Mouse (Mus musculus) left cerebral cortex, postnatal 25 days (tissue): ENCODE measurements around the gene Fdxr. TPM values are rescaled to one million over a fixed set of nuclear protein-coding genes. Genes with fewer than 3 reads are reported as not detected.

Experiments
- DNase-seq, 2 experiments: peaks; one replicate each; pipeline ENCODE4 v3.0.0; 2022; ENCODE audit warnings: low spot score in 2 of 2, mixed read lengths in 1 of 2
- intact Hi-C: fragments of 180-260 bp; cut with DNase I; formaldehyde crosslinking; loops from one replicate; pipeline ENCODE4 v1.15.1; 2025
- total RNA-seq, 2 experiments: library from RNA; stranded (reverse); gene quantifications; 2 replicates each; pipeline ENCODE4 v1.2.3; 2021

Fdxr gene
- 10 to 100 TPM; 14.5 to 17.4 TPM for total RNA-seq

DNA sequence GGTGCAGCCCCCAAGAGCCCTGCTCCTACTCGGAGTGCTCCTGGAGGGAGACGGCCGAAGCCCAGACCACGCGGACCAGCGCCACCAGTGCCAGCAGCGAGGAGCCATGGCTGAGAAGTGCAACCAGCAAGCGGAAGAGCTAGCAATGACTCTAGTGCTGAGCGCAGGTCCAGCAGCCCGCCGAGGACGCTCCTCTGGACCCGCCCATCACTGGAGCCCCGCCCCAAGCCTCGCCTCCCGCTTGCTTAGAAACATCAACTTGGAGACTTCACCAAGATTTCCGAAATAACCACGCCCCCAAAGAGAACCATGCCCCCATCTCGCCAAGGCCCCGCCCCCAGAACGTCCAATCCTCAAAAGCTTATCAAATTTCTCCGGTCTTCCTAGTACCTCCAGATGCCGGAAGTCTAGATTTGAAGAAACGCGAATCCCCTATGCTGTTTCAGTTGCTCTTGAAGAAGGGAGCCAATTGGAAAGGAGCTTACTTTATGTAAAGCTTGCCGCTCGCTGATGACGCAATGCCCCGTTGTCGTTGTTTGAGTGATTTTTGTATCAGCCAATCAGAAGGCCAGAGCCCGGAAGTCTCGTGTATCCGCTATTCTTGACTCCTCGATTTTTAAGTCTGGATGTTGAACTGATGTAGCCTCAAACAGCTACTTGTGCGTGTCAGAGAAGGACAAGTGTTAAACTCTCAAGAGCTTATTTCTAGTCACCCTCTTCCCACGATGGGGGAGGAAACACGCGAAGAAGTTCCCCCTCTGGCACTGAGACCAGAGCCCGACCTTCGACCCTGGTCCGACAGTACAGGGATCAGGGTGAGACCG, at the start of gene Fdxr:
Gene Fdxr (minus strand): TSS at position 271 of the 824 bp plus-strand sequence.
- intact Hi-C loops = no loop called here

DNA sequence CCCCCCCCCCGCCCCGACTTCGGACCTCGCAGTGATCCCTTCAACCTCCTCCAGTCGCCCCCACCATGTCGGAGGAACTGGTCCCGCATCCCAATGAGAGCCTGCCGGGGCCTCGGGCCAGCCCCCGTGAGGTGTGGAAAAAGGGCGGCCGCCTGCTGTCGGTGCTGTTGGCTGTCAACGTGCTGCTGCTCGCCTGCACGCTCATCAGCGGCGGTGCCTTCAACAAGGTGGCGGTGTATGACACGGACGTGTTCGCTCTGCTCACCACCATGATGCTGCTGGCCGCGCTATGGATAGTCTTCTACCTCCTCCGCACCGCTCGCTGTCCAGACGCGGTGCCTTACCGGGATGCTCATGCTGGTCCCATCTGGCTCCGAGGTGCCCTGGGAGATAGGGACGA, 46.5 kb upstream of the Fdxr start:
- intact Hi-C loops = no loop called here
- DNase-seq = no peak

More for the DNA sequence above, at the start of gene Fdxr:
- DNase-seq = peak; percentile 97 to 100

DNA sequence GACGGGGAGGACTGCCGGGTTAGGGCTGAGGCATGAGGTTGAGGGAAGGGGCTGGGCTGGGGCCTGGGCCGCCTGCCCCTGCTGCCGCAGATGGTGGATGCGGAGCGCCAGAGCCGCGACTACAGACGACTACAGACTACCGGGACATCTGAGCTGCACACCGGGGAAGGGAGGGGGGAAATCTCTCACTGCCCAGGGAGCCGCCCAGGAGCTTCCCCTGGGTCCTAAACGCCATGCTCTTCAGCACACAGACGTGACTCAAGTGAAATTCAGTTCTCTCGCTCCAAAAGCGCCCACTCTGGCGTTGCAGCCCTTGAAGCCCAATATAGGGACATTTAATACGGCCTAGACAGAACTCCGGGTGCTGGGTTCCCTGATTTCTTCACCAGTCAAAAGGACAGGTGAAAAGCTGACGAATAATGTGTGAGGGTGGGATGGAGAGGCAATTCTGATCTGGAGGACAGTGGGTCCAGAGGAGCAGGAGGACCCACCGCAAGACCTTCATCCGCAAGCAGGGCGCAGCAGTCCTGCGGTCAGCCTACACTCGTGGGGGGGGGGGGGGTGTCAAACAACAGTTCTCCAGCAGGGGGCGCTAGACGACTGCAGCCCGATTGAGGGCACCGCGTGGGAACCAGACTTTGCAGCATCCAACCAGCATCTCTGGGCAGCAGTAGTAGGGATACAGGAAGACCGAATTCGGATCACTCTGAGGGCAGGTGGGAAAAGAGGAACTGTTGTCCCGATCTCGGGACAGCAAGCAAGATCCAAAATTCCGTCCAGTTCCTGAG, 45.2 kb upstream of the Fdxr start, which contains the start of gene Ush1g:
Gene Ush1g (minus strand): TSS at position 136 of the 788 bp plus-strand sequence.
- intact Hi-C loops = loop anchor here (1.0 kb wide), 1 partner anchor 32 kb away; no protein-coding TSS in a partner anchor
- peak in 1 of 2 experiments; percentile 46 for DNase-seq

DNA sequence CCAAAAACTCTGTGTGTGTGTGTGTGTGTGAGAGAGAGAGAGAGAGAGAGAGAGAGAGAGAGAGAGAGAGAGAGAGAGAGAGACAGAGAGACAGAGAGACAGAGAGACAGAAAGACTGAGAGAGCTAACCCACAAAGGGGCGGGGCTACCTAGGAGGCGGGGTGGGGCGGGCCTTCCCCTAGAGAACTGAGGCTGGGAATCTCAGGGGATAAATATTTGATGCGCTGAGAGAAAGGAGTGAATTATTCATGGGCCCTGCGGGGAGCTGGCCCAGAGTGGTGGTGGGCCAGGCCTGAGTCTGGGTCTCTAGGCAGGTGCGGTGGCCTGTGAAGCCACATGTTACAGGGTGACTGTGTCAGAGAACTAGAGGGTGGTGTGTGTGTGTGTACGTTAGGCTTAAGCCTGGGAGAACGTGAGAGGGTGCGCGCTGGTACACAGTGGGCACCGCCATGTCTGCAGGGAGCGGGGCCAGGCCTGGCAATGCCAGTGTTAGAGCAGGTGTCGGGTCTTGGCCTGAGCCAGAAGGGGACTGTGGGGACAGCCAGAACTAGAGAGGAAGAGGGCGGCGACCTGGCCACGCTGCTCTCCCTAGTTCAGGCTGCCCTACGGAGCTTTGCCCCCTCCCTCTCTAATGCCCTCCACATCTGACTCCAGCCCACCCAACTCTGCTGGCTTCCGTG, 43.0 kb upstream of the Fdxr start:
- intact Hi-C loops = no loop called here
- no peak for DNase-seq

DNA sequence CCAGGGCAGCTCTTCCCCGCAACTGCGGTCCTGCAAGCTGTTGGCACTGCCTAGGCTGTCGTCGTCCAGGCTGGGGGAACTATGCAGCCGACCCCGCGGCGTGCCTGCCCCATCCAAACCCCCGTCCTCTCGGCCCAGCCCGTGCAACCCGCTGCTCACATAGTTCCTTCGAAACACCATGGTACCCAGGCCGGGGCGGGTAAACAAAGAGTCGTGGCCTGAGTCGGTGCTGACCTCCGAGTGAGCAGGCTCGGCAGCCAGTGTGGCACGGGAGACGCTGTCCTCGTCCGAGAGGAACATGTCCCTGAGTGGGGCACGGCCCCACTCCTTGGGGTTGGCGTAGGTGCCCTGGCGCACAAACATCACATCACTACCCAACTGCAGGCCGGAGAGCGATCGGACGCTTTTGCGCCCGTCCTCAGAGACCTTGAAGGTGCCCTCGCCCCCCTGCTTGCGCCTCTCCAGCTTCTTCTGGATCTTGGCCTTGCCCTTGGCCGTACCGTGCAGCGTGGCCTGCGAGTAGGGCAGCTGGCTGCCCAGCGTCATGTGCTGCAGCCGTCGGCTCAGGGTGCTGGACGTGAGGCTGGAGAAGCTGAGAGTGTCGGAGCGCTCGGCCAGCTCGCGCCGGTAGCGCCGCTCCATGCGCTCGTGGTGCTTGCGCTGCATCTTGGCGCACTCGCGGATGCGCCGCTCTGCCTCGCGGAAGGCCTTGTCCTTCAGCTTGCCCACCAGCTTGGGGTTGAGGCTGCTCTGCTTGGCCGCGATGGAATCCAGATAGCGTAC, 41.6 kb upstream of the Fdxr start:
- no peak for DNase-seq
- intact Hi-C loops = no loop called here

DNA sequence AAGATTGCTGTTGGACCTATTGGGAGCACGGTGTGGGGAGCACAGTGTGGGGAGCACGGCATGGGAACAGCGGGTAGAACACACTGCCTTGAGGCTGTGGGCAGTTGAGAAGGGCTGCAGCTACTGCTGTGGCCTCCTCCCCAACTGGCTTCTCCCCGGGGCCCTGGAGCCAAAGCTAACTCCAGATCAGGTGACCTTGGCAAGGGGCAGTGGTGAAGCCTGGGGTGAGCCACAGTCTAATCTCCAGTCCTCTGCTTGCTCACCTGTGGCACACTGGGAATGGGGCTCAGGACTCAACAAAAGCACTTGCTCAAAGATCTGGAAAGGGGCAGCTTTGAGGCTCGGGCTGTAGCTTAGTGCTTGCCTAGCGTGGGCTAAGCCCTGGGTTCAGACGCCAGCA, 40.4 kb upstream of the Fdxr start:
- intact Hi-C loops = no loop called here
- no peak for DNase-seq

DNA sequence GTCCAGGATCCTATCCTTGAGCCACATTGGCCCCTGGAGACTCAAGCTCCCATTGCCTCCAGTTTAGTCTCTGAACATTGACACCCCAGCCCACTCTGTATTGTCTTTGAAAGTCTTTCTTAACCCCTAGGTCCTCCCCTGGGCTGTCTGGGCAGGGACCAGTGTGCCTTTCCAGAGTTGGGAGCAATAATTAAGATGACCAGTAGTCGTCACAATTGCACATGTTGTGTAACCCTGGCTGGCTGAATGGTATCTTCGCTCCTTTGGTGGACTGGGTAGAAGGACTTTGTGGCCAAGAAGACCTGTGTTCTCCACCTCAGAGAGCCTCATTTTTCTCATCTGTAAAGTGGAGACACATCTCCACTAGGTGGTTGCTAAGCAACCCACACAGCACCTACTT, 37.4 kb upstream of the Fdxr start:
- intact Hi-C loops = no loop called here
- DNase-seq = no peak

DNA sequence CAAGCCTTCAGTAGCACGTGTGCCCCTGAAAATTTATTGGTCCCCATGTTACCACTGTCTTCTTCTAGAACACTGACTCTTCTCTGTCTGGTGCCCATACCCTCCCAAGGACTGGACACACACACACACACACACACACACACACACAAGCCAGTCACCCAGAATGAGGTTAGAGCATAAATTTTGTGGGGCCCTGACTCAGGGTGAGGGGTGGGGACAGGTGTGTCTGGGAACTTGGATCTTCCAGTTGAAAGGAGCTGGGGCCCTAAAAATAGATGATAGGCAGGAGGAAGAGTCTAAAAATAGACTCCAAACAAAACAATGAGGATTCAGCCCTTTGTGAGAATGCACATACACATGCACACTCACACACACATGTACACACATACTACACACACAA, 31.9 kb upstream of the Fdxr start:
- intact Hi-C loops = no loop called here

DNA sequence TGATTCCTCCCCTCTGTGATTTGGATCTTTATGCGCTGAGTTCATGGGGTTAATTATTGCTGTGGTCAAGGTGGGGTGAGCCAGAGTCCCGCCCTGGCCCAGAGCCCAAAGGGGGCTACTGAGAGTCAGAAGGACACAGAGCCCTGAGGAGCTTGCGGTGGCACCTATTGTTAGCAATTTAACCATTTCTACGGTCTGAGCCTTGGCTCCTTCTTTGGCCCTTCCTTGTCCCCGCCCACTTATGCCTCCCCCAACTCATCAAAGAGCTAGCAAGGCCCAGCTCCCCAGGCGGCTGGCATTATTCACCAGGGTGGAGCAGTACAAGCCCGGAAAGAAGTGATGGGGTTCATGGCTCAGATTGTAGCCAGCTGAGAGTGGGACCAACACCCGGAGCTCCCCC, 30.0 kb upstream of the Fdxr start, which contains the start of gene Otop2:
Gene Otop2 (plus strand): TSS at position 301 of the 400 bp plus-strand sequence.
- intact Hi-C loops = no loop called here
- DNase-seq = no peak

More for the DNA sequence above, 31.9 kb upstream of the Fdxr start:
- DNase-seq = no peak

DNA sequence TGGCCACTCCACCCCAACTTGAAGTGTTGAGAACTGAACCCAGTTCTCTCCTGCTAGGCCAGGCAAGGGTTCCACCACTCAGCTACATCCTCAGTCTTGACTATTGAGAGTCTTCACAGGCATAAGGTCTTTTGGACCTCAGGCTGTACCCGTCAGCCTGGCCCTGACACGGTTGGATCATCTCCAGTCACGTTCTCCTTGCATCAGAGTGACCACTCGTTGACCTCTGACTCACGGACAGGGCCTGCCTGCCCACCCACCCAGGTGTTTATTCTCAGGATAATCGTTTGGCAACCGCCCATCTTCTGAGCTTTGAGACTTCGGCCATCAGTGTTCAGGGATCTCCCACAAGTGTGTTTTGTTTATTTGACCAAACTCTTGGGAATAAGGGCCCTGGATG, 26.3 kb upstream of the Fdxr start:
- DNase-seq = no peak
- intact Hi-C loops = no loop called here

DNA sequence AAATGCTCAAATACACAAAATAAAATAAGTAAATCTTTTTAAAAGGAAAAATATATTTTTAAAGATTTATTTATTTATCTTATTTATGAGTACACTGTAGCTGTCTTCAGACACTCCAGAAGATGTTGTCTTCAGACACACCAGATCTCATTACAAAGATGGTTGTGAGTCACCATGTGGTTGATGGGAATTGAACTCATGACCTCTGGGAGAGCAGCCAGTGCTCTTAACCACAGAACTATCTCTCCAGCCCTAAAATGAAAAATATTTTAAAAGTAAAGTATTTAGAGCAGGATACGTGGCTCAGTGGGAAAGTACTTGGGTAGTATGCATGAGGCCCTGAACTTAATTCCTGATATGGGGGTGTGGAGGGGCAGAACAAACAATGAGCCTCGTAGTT, 24.5 kb upstream of the Fdxr start:
- intact Hi-C loops = no loop called here

DNA sequence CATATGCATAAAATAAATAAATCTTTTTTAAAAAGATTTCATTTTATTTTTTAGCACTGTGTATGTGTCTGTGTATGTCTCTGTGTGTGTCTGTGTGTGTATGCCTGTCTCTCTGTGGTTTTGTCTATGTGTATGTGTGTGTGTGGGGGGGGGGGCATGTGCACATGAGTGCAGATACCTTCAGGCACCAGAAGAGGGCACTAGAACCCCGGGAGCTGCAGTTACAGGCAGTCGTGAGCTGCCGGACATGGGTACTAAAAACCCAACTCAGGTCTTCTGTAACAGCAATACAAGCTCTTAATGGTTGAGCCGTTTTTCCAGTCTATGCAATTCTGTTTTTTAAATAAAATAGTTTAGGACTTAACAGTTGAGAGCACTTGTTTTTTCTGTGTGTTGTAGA, 23.9 kb upstream of the Fdxr start:
- intact Hi-C loops = no loop called here

More for the DNA sequence above, 24.5 kb upstream of the Fdxr start:
- DNase-seq = no peak

DNA sequence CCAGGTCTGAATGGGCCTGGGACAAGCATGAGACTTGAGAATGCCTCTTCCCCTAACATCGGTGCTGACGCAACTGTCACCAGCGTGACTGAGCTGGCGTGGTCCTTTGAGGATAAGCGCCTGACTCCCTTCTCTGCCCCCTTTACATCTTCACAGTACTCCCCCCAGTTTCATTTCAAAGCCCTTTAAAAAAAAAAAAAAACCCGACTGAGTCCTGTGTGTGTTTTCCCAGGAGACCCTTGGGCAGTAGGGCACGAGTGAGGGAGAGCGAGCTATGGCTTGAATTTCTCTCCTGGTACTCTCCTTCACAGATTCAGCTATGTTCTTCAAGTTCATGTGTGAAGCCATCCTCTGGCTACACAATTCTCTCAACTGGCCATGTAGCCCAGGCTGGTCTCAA, 21.3 kb upstream of the Fdxr start:
- intact Hi-C loops = no loop called here

More for the DNA sequence above, 23.9 kb upstream of the Fdxr start:
- DNase-seq = no peak

DNA sequence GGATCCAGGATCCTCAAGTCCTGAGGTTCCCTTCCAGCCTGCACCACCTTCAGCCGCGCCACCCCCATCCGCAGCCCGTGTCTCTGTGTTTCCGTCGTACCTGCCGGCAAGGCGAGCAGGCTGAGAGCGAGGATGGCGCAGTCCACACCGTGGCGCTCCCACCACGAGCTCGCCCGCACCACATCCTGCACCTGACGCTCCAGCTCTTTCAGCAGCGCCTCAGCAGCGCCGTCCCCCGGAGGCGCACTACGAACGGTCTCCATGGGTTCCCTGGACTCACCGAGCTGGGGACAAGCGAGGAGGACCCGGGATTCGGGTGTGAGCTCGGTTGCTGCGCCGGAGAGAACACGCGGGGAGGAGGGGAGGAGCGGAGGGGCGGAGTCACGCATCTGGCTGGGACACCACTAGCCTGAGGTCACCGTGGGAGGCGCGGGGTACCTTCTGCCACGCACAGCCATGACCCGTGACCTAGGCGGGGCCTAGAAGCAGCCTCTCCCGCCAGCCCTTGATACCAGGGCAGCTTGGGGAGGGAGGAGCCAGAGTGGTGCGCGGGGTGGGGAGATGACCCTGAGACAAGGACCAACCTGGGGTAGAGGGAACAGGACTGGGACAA, 20.5 kb upstream of the Fdxr start, which contains the start of gene Fads6:
Gene Fads6 (minus strand): TSS at position 450 of the 613 bp plus-strand sequence.
- intact Hi-C loops = no loop called here
- DNase-seq = peak; percentile 70 to 76

More for the DNA sequence above, 21.3 kb upstream of the Fdxr start:
- DNase-seq = no peak

DNA sequence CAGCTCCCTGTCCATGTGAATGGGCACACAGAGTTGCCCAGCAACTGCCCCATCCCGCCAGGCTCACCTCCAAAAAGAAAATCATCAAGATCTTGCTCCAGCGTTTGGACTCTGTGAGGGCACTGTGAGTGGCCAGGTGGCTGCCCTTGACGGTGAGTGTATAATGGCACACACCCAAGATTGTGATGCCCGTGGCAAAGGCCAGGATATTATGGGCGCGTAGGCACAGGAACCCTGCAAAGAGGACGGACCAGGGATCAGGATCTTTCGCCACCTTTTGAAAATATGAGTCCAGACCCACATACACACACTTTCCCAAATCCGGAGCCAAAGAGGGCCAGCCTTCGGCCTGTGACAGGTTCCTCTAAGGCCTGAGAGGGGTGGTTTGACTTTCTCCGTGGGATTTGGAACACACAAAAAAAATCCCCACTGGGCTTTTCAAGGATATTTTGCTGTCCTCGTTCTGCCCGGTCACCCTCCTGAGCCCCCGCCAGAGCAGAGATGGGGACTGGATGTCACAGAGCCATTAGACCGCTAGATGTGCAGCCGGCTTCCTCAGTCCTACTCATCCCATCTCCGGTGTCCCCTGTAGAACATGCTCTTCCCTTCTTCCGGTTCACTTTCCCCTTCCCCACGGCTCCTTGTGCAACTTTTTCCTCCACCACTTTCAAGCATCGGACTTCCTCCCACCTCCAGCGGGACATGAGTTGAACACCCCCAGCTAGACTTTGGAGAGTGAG, 19.8 kb upstream of the Fdxr start:
- intact Hi-C loops = no loop called here
- no peak for DNase-seq

DNA sequence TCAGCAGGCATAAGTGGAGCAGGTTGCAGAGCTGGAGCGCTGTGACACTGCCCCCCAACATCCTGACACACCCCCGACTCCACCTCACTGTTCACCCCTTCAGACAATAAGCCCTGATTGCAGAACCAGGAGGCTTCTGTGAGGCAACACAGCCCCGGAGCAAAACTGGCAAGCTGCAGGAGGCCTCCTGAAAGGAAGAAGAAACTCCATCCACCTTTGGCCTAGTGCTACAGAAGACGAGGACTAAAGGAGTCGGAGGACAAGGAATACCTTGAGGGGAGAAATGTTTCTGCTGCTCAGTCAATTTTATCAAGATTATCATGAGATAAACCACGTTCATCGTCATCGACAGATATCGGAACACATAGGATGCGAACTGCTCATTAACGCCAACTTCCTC, 19.1 kb upstream of the Fdxr start:
- no peak for DNase-seq
- intact Hi-C loops = no loop called here

DNA sequence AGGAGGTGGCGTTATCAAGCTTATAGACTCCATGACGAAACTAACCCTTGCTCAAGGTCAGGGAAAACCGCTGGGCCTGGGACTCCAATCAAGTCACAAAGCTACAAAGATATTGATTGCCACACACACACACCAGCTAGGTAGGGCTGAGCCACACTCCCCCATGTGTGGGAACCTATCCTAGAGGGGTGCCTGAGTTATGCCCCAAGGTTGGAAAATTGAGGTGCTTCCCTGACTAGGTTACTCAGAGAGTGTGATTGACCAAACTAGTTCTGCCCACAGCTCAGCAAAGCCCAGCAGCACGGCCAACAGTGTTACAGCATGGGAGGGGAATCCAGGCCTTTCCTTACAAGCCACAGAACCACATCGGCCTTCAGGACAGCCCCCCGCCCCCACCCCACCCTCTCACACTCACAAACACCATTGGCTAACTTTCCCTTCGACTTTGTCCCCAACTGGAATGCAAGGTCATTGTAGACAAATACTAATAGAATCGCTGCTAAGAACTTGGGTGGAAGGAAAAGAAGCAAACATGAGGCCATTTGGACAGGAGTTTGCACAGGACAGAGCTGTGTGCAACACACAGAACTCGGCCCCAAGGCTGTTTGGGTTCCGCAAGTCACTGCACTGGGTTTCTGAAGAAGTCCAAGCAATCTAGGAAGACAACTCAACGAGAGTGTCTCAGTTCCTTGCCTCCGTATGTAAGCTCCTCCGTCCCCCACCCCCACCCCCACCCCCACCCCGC, 16.0 kb upstream of the Fdxr start:
- intact Hi-C loops = no loop called here
- no peak for DNase-seq
